Mouse (Mus musculus) heart, adult 2 months (tissue): Measurements from ENCODE around the gene Lgals2.

Experiments used
- CTCF ChIP-seq: fragments of 200-600 bp; IDR thresholded peaks from 2 replicates; pipeline ENCODE4 v1.8.1; 2022; ENCODE audit warnings: antibody characterized with exemption, mild to moderate bottlenecking, moderate library complexity
- POLR2A ChIP-seq: fragments of 200-500 bp; IDR thresholded peaks from 2 replicates; pipeline ENCODE4 v1.6.1; 2011; ENCODE audit warnings: mild to moderate bottlenecking, low read depth, low read length, control low read depth; ENCODE audit not compliant: insufficient read depth

- TF ChIP-seq CTCF (no peak), POLR2A (no peak)
Measured at GRCm38 (mm10) chr15:78828315-78828714, 27.0 kb downstream of the Lgals2 start.
